Mouse (Mus musculus) liver, embryonic 11.5 days (tissue): ENCODE measurements around the gene Tmem132a. TPM values are rescaled to one million over a fixed set of nuclear protein-coding genes. Genes with fewer than 3 reads are reported as not detected.
A peak's percentile ranks its signal among the peaks of the same experiment; 100 is the strongest.

Experiments
- ATAC-seq: fragments of 200-750 bp; cut with Nextera tagmentation; replicated peaks from 2 replicates; pipeline ENCODE4 v1.8.0; 2017; ENCODE audit warnings: moderate number of reproducible peaks, mild to moderate bottlenecking, moderate TSS enrichment, moderate library complexity; ENCODE audit not compliant: low FRiP score
- DNase-seq: peaks from one replicate; pipeline ENCODE4 v3.0.0-alpha.2; 2017; ENCODE audit warnings: low spot score
- H3K27ac ChIP-seq: fragments of 300-500 bp; sonication (generic); 2 replicates; pipeline ENCODE4 v1.5.1; 2014; ENCODE audit warnings: mild to moderate bottlenecking, low read depth, low read length, control low read depth
- H3K27me3 ChIP-seq: fragments of 300-500 bp; sonication (generic); replicated peaks from 2 replicates; pipeline ENCODE4 v1.6.1; 2014; ENCODE audit warnings: low read length, mixed read lengths; ENCODE audit not compliant: control insufficient read depth, insufficient read depth
- H3K36me3 ChIP-seq: fragments of 300-500 bp; sonication (generic); 2 replicates; pipeline ENCODE4 v1.6.1; 2014; ENCODE audit warnings: mild to moderate bottlenecking, low read length, moderate library complexity, mixed read lengths; ENCODE audit not compliant: control insufficient read depth, insufficient read depth
- H3K4me1 ChIP-seq: fragments of 300-500 bp; sonication (generic); replicated peaks from 2 replicates; pipeline ENCODE4 v1.6.1; 2014; ENCODE audit warnings: low read length, mixed read lengths; ENCODE audit not compliant: control insufficient read depth, insufficient read depth
- H3K4me2 ChIP-seq: fragments of 300-500 bp; sonication (generic); 2 replicates; pipeline ENCODE4 v1.6.1; 2014; ENCODE audit warnings: mild to moderate bottlenecking, control low read depth, moderate library complexity
- H3K4me3 ChIP-seq: fragments of 300-500 bp; sonication (generic); 2 replicates; pipeline ENCODE4 v1.5.1; 2014; ENCODE audit warnings: low read depth, low read length, control low read depth
- H3K9ac ChIP-seq: fragments of 300-500 bp; sonication (generic); 2 replicates; pipeline ENCODE4 v1.6.1; 2014; ENCODE audit warnings: low read depth, low read length, control low read depth
- H3K9me3 ChIP-seq: fragments of 300-500 bp; sonication (generic); 2 replicates; pipeline ENCODE4 v1.6.1; 2016; ENCODE audit warnings: low read length, inconsistent platforms, mixed read lengths; ENCODE audit not compliant: control insufficient read depth
- WGBS: fragments of 180-500 bp; shearing (Covaris S2); extraction: QIAGEN DNeasy Blood & Tissue Kit; methylation state at CpG from one replicate; pipeline ENCODE4 v1.1.7; 2014; 5-methylcytosine and 5-hydroxymethylcytosine counted together
- polyA plus RNA-seq: library from polyadenylated mRNA; unstranded; fragments of >200 nt; fragmentation: Nextera tagmentation; extraction: Ambion mirVana; gene quantifications from 2 replicates; pipeline ENCODE4 v1.2.1, GENCODE M21; 2014

Tmem132a gene
- polyA plus RNA-seq, 1 experiment from 2014 or later, result 27.7 TPM

DNA sequence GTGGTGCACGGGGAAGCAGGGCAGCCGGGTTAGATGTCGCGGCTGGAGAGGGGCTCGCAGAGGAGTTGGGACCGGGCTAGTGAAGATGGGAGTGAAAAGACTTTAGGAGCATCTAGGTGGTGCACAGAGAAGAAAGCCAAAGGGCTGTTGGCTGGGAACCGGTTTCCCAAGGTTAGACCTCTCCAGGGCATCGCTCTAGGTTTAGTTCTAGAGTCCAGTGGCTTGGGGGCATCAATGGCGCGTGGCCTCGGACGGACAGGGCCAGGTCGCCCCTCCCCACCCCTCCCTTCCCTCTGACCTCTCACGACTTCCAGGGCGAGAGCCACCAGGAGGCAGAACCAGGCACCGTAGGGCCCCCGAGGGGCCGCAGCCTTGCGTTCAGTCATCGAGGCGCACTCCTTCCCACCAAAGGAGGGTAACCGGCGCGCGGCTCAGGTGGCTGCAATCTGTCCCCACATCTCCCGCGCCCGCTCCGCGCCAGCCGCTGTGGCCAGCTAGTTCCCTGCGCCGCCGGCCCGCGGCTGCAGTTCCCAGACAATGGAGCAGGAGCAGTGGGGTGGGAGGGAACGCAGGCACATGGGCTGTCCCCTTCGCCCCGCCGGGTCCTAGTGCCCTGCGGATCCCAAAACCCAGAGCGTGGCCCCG lies 377 bp downstream of the Tmem132a start:
- ATAC-seq (peak; percentile 81), DNase-seq (peak; percentile 82)
- no peak overlapping the region; the same call in 1 of the 2 replicates for H3K27ac ChIP-seq
- H3K4me1 ChIP-seq, result 0 out of 2 replicates have a peak, but pooled peaks cover 3% of the 10 kb centered on the region
- peaks cover 23% of the 10 kb centered on the region for H3K36me3 ChIP-seq
- H3K9ac ChIP-seq, result peak overlapping the region; percentile 67
- peak overlapping the region; percentile 62 for H3K4me2 ChIP-seq
- H3K9me3 ChIP-seq, result no peaks in the 10 kb centered on the region
- under 1% methylated on average over 37 of the region's 43 CpGs for WGBS
- peak overlapping the region; percentile 55 for H3K4me3 ChIP-seq
- peaks cover 28% of the 10 kb centered on the region for H3K27me3 ChIP-seq

DNA sequence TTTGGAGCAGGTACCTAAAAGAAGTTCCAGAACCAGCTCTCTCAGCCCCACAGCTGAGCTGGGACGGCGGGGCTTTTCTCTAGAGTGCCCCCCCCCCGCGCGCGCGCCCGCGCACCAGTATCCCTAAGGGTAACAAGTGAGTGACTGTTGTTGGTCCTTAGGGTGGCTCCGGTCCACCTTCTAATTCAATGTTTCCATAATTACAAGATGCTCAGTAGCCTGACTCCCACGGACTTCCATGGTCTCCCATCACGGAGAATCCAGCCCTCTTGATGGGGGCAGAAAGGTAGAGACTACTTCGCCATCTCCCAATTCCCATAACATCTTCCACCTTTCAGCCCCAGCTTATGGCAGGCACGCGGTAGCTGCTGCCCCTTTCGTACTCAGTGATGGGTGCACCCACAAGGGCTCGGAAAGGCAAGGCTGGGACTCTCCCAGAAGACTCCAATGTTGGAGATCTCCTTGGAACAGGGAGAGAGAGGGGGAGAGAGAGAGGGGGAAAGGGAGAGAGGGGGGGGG lies 1.1 kb downstream of the Tmem132a start:
- Histone ChIP-seq H3K27ac (no peak overlapping the region), H3K4me1 (0 out of 2 replicates have a peak, but pooled peaks cover 3% of the 10 kb centered on the region), H3K9ac (peak overlapping the region; percentile 67), H3K4me2 (peak overlapping the region; percentile 62), H3K36me3 (peaks cover 20% of the 10 kb centered on the region), H3K9me3 (no peaks in the 10 kb centered on the region), H3K27me3 (peaks cover 28% of the 10 kb centered on the region), H3K4me3 (peak overlapping the region; percentile 55)
- DNase-seq (no peak), ATAC-seq (no peak)
- 2% methylated on average over 17 of the region's 17 CpGs for WGBS

GRCm38 (mm10) chr19:10867946-10868622 lies 1.7 kb downstream of the Tmem132a start:
- peaks cover 15% of the 10 kb centered on the region for H3K36me3 ChIP-seq
- WGBS, result 43% methylated on average over 5 of the region's 5 CpGs
- peak overlapping the region; percentile 55 for H3K4me3 ChIP-seq
- H3K4me1 ChIP-seq, result 0 out of 2 replicates have a peak, but pooled peaks cover 3% of the 10 kb centered on the region
- H3K4me2 ChIP-seq, result peak overlapping the region; percentile 62
- ATAC-seq (no peak), DNase-seq (no peak)
- H3K27me3 ChIP-seq, result peaks cover 28% of the 10 kb centered on the region
- H3K9me3 ChIP-seq, result no peaks in the 10 kb centered on the region
- no peak overlapping the region for H3K9ac ChIP-seq
- H3K27ac ChIP-seq, result no peak overlapping the region

DNA sequence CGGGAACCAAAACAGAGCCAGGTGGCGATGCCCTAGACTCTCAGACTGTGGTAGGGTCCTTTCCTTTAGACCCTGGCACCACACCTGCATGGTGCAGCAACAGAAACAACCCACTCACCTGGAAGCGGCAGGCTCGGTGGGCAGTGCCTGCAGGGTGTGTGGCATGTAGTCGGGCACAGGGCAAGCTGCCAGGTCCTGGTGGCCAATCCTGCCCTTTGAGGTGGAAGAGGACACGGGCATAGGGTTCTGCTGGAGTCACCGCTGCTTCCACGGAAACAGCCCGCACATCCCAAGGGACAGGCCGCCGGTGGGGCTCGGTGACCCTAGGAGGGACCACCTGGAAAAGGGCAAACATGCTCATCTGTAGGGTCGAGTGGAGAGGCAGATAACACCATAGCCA lies 3.4 kb downstream of the Tmem132a start:
- H3K4me3 ChIP-seq, result no peak overlapping the region
- H3K36me3 ChIP-seq, result peaks cover 12% of the 10 kb centered on the region
- H3K4me2 ChIP-seq, result no peak overlapping the region
- WGBS, result 87% methylated on average over 13 of the region's 13 CpGs
- DNase-seq (no peak), ATAC-seq (no peak)
- no peaks in the 10 kb centered on the region for H3K9me3 ChIP-seq
- H3K27me3 ChIP-seq, result peaks cover 28% of the 10 kb centered on the region
- H3K4me1 ChIP-seq, result 0 out of 2 replicates have a peak, but pooled peaks cover 3% of the 10 kb centered on the region
- H3K27ac ChIP-seq, result no peak overlapping the region
- no peak overlapping the region for H3K9ac ChIP-seq

GRCm38 (mm10) chr19:10860072-10860497 lies 9.7 kb downstream of the Tmem132a start:
- Histone ChIP-seq H3K27me3 (no peaks in the 10 kb centered on the region), H3K4me3 (no peak overlapping the region), H3K4me2 (no peak overlapping the region), H3K9me3 (no peaks in the 10 kb centered on the region), H3K4me1 (no peaks in the 10 kb centered on the region), H3K27ac (no peak overlapping the region), H3K9ac (no peak overlapping the region), H3K36me3 (peaks cover 15% of the 10 kb centered on the region)
- 40% methylated on average over 22 of the region's 22 CpGs for WGBS
- DNase-seq, result no peak
- ATAC-seq, result no peak

DNA sequence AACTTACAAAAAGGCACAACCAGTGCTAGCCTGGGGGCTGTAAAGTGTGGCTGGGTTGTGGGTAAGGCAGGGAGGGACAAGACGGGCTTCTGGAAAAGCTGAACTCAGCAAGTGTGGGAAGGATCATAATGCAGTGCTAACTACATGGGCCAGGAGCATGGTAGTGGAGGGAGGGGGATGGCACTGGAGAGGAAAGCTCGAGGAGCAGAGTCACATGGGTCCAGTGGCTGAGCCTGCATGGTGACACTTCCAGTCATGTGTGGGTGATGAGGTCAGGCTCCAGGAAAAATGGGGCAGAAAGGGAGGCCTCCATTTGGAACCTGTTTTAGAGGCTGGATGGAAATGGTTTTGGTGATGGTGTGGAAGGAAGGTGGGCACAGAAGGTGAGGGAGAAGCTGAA lies 13.2 kb downstream of the Tmem132a start:
- 56% methylated on average over 2 of the region's 2 CpGs for WGBS
- H3K4me3 ChIP-seq, result no peak overlapping the region

GRCm38 (mm10) chr19:10855422-10855821 lies 14.3 kb downstream of the Tmem132a start:
- Histone ChIP-seq H3K36me3 (peaks cover 8% of the 10 kb centered on the region), H3K27ac (no peak overlapping the region), H3K4me1 (no peaks in the 10 kb centered on the region), H3K4me2 (no peak overlapping the region), H3K27me3 (0 out of 2 replicates have a peak, but pooled peaks cover 2% of the 10 kb centered on the region), H3K4me3 (no peak overlapping the region), H3K9me3 (no peaks in the 10 kb centered on the region), H3K9ac (no peak overlapping the region)
- no peak for DNase-seq
- 78% methylated on average over 3 of the region's 3 CpGs for WGBS
- ATAC-seq, result no peak

More for the DNA sequence above, 13.2 kb downstream of the Tmem132a start:
- Histone ChIP-seq H3K9me3 (no peaks in the 10 kb centered on the region), H3K4me1 (no peaks in the 10 kb centered on the region), H3K9ac (no peak overlapping the region), H3K4me2 (no peak overlapping the region), H3K36me3 (peaks cover 12% of the 10 kb centered on the region), H3K27ac (no peak overlapping the region), H3K27me3 (0 out of 2 replicates have a peak, but pooled peaks cover 2% of the 10 kb centered on the region)
- ATAC-seq (no peak), DNase-seq (no peak)

DNA sequence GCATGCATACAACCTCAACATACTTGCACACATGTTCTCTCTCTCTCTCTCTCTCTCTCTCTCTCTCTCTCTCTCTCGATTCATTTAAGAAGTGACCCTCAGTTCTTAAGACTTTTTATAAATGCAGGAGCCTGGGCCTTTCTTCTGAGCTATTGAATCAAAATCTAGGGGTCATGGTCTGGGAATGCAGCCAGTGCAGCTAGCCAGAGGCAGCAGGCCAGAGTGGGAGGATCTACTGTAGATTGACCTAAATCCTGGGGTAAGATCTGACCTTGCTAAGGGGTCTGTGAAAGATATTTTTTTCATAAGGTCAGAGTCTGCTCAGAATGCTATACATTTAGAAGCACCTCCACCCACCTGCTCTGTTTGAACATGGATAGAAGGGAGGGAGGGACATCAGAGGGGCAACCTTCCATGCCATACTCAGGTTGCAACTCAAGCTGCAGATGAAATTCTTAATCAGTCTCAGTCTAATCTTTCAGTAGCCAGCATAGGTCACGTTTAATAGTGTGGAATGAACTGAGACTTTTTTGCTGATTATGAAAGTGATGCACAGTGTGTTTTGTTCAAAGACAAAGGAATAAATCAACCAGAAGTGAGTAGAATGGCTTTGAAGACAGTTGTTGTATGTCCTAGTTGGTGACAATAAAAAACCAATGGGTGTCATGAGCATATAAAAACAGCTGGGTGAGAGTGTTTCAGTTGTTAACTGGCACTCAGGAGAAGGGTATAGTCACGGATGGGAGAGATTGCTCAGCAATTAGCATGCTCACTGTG lies 22.2 kb downstream of the Tmem132a start:
- Histone ChIP-seq H3K27me3 (peaks cover 13% of the 10 kb centered on the region), H3K4me3 (no peak overlapping the region), H3K9me3 (no peaks in the 10 kb centered on the region), H3K9ac (no peak overlapping the region), H3K27ac (no peak overlapping the region), H3K4me2 (no peak overlapping the region), H3K36me3 (no peaks in the 10 kb centered on the region), H3K4me1 (no peaks in the 10 kb centered on the region)
- DNase-seq (no peak), ATAC-seq (no peak)
- 62% methylated on average over 3 of the region's 3 CpGs for WGBS
